23 mouse cellular contexts compared by ENCODE assay signal in genomic region chr8:65104041-65104440, GRCm38 (mm10). TPM values are rescaled to one million over a fixed set of nuclear protein-coding genes. Genes with fewer than 3 reads are reported as not detected.
"Had no signal": no experiment of that assay in that cellular context is flagged by ENCODE, and none has a peak within 500 bp of the region (broad histone marks: within the 10 kb centered on the region; RNA-seq: fewer than 3 reads in every experiment).

No protein-coding gene starts in this region.

- ATAC-seq: inflammation-experienced regulatory T-cells, adult 6 months; intestine, embryonic 15.5 days; intestine, postnatal 0 days; liver, embryonic 12.5 days had no signal

- DNase-seq: gastrocnemius, adult 2 months; gastrocnemius, postnatal 14 days; gastrocnemius, postnatal 36 days; heart, adult 11 months; heart, adult 2 months; heart, postnatal 14 days; heart, postnatal 36 days; kidney, adult 18-20 months; kidney, adult 8-10 months; kidney, postnatal 10 days; kidney, postnatal 25 days; kidney, postnatal 4 days had no signal

RNA-seq across cellular contexts. Expression of gene BC030870, which starts 25.3 kb away (rescaled TPM):
- total RNA-seq: gastrocnemius, adult 2 months; gastrocnemius, postnatal 14 days; gastrocnemius, postnatal 36 days; heart, adult 2 months; heart, postnatal 14 days; heart, postnatal 36 days; hematopoietic stem cell, adult 5-6 weeks; layer of hippocampus, adult 2 months; layer of hippocampus, postnatal 14 days; left cerebral cortex, adult 2 months; left cerebral cortex, postnatal 14 days; left cerebral cortex, postnatal 36 days; liver, adult 2 months had no signal

RNA-seq across cellular contexts. Expression of gene Gm10663, which starts 29.2 kb away (rescaled TPM):
- total RNA-seq: gastrocnemius, adult 2 months; gastrocnemius, postnatal 14 days; gastrocnemius, postnatal 36 days; heart, adult 2 months; heart, postnatal 14 days; heart, postnatal 36 days; hematopoietic stem cell, adult 5-6 weeks; layer of hippocampus, adult 2 months; layer of hippocampus, postnatal 14 days; left cerebral cortex, adult 2 months; left cerebral cortex, postnatal 14 days; left cerebral cortex, postnatal 36 days; liver, adult 2 months had no signal
